Mouse (Mus musculus) liver, embryonic 14.5 days (tissue): ENCODE measurements at regions not wholly inside any gene's neighbourhood (a gene's known extent, or its start where the extent isn't known, plus 50 kb on each side); places are given as distances from the start of the nearest gene placed in this dataset.

Experiments
- CTCF ChIP-seq: IDR thresholded peaks from 2 replicates; pipeline ENCODE4 v1.5.1; 2016; ENCODE audit warnings: antibody characterized with exemption, low read depth, control low read depth
- EP300 ChIP-seq: IDR thresholded peaks from 2 replicates; pipeline ENCODE4 v1.6.1; 2016; ENCODE audit warnings: antibody characterized with exemption, low read depth

DNA sequence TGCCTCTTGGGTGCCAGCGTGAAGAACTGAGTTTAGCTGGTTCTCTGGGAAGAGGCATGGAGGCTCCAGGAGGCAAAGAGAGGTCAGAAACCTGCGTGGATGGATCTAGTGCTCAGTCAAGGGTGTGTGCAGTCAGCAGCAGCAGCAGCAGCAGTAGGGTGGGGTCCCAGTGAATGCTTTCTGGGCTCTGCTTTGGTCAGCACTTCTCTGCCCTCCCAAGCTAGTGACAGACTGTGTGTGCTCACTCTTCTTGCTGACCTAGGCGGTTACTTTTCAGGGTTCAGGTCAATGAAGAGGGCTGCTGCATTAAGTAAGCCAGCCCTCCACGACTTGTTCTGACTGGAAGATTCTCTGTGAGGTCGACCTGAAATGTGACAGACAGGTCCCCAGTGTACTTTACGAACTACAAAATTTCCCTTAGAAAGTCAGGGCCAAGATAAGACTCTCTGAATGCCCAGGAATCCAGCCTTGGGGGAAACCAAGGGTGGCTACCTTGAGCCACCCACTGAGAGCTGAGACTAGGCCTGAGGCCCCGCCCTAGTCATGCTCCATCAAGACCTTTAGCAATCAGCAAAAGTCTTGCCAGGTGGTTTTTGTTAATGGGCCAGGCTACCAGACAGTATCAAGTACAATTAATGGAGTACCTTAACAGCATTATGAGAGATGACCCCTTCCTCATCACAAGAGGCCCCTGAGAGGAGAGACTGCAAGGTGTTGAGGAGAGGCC is 114.9 kb upstream of the Lemd2 start:
- TF ChIP-seq CTCF (no peak), EP300 (no peak)
